Mouse (Mus musculus) intestine, embryonic 14.5 days (tissue): ENCODE data around the gene Gm20662. TPM values are rescaled to one million over a fixed set of nuclear protein-coding genes. Genes with fewer than 3 reads are reported as not detected.
"Not testable (repeated sequence)": the region's sequence is repeated elsewhere in the genome, so short reads cannot be mapped to it uniquely, and the experiment has no call there.

Experiments
- ATAC-seq: fragments of 200-750 bp; cut with Nextera tagmentation; replicated peaks from 2 replicates; pipeline ENCODE4 v1.8.0; 2017; ENCODE audit warnings: low read depth, moderate number of reproducible peaks, moderate TSS enrichment, moderate library complexity; ENCODE audit not compliant: low FRiP score, low TSS enrichment
- DNase-seq: peaks from one replicate; pipeline ENCODE4 v3.0.0-alpha.2; 2018; ENCODE audit warnings: low spot score
- H3K27ac ChIP-seq: fragments of 300-500 bp; sonication (generic); 2 replicates; pipeline ENCODE4 v1.5.1; 2014; ENCODE audit warnings: low read depth, mild to moderate bottlenecking, control low read depth
- H3K27me3 ChIP-seq: fragments of 300-500 bp; sonication (generic); replicated peaks from 2 replicates; pipeline ENCODE4 v1.6.1; 2014; ENCODE audit warnings: low read length, control low read depth; ENCODE audit not compliant: control insufficient read depth, insufficient read depth
- H3K36me3 ChIP-seq: fragments of 300-500 bp; sonication (generic); 2 replicates; pipeline ENCODE4 v1.6.1; 2014; ENCODE audit warnings: low read length, control low read depth; ENCODE audit not compliant: control insufficient read depth, insufficient read depth
- H3K4me1 ChIP-seq: fragments of 300-500 bp; sonication (generic); replicated peaks from 2 replicates; pipeline ENCODE4 v1.6.1; 2014; ENCODE audit warnings: low read length, control low read depth, mixed read lengths; ENCODE audit not compliant: control insufficient read depth, insufficient read depth
- H3K4me2 ChIP-seq: fragments of 300-500 bp; sonication (generic); 2 replicates; pipeline ENCODE4 v1.6.1; 2014; ENCODE audit warnings: low read length
- H3K4me3 ChIP-seq: fragments of 300-500 bp; sonication (generic); 2 replicates; pipeline ENCODE4 v1.5.1; 2014; ENCODE audit warnings: low read depth, low read length, control low read depth, mixed read lengths
- H3K9ac ChIP-seq: fragments of 300-500 bp; sonication (generic); 2 replicates; pipeline ENCODE4 v1.6.1; 2014; ENCODE audit warnings: mild to moderate bottlenecking, low read length
- H3K9me3 ChIP-seq: fragments of 300-500 bp; sonication (generic); 2 replicates; pipeline ENCODE4 v1.6.1; 2016; ENCODE audit warnings: low read length, control low read depth; ENCODE audit not compliant: control insufficient read depth
- WGBS: fragments of 180-500 bp; shearing (Covaris S2); extraction: QIAGEN DNeasy Blood & Tissue Kit; methylation state at CpG from one replicate; pipeline ENCODE4 v1.1.7; 2014; 5-methylcytosine and 5-hydroxymethylcytosine counted together
- polyA plus RNA-seq: library from polyadenylated mRNA; unstranded; fragments of >200 nt; fragmentation: Nextera tagmentation; extraction: Ambion mirVana; gene quantifications from 2 replicates; pipeline ENCODE4 v1.2.1, GENCODE M21; 2014

Gene Gm20662
- polyA plus RNA-seq, 1 experiment from 2014 or later: 0.42 TPM

GRCm38 (mm10) chr9:108013577-108013976 is 17.4 kb downstream of the Gm20662 start:
- H3K4me3 ChIP-seq, H3K4me1 ChIP-seq, H3K27me3 ChIP-seq, H3K27ac ChIP-seq, DNase-seq, H3K9ac ChIP-seq, H3K4me2 ChIP-seq, ATAC-seq, H3K9me3 ChIP-seq: not testable (repeated sequence)
- WGBS: 89% methylated on average over 2 of the region's 2 CpGs
- peaks cover 20% of the 10 kb centered on the region; the same call in 1 of the 2 replicates for H3K36me3 ChIP-seq

DNA sequence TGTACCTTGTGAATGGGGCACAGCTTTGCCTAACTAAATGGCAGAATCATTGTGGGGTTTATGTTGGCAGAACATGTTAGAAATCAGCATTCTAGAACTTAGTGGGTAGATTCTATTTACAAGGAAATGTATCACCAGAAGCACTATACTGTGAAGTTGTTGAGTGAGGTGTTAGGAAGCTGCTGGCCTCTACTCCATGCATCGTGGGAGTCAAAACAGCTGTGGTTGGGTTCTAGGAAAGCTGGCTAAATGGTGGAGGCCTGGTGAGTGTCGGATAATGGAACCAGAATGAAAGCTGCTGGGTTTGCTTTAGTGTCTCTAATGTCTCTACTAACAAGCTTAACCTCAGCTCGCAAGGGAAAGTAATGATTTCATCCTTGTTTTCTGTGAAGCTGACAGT is 21.0 kb downstream of the Gm20662 start:
- DNase-seq: no peak
- H3K27me3 ChIP-seq: no peaks in the 10 kb centered on the region
- no peak for ATAC-seq
- WGBS: 77% methylated on average over 3 of the region's 3 CpGs
- no peaks in the 10 kb centered on the region for H3K9me3 ChIP-seq
- H3K27ac ChIP-seq: no peak overlapping the region
- H3K4me3 ChIP-seq: no peak overlapping the region
- H3K4me1 ChIP-seq: peaks cover 4% of the 10 kb centered on the region; the same call in 1 of the 2 replicates
- peaks cover 19% of the 10 kb centered on the region; the same call in 1 of the 2 replicates for H3K36me3 ChIP-seq
- H3K4me2 ChIP-seq: no peak overlapping the region
- no peak overlapping the region for H3K9ac ChIP-seq

- DNase-seq: no peak
- WGBS: 92% methylated on average over 1 of the region's 1 CpGs
- no peaks in the 10 kb centered on the region for H3K27me3 ChIP-seq
- H3K27ac ChIP-seq: no peak overlapping the region
- peaks cover 4% of the 10 kb centered on the region; the same call in 1 of the 2 replicates for H3K4me1 ChIP-seq
- H3K4me3 ChIP-seq: no peak overlapping the region
- no peak for ATAC-seq
- H3K36me3 ChIP-seq: peaks cover 32% of the 10 kb centered on the region
- H3K9ac ChIP-seq: no peak overlapping the region
- H3K9me3 ChIP-seq: no peaks in the 10 kb centered on the region
- H3K4me2 ChIP-seq: no peak overlapping the region
These were observed 24.6 kb downstream of the Gm20662 start for GRCm38 (mm10) chr9:108020741-108021140.

- no peaks in the 10 kb centered on the region for H3K9me3 ChIP-seq
- H3K4me3 ChIP-seq: no peak overlapping the region
- 87% methylated on average over 3 of the region's 3 CpGs for WGBS
- H3K4me2 ChIP-seq: no peak overlapping the region
- no peak overlapping the region for H3K27ac ChIP-seq
- H3K36me3 ChIP-seq: peaks cover 42% of the 10 kb centered on the region
- peaks cover 4% of the 10 kb centered on the region; the same call in 1 of the 2 replicates for H3K4me1 ChIP-seq
- H3K9ac ChIP-seq: no peak overlapping the region
- DNase-seq (no peak), ATAC-seq (no peak)
- no peaks in the 10 kb centered on the region for H3K27me3 ChIP-seq
These were observed 27.1 kb downstream of the Gm20662 start for GRCm38 (mm10) chr9:108023216-108023615.

GRCm38 (mm10) chr9:108026584-108026983 is 30.4 kb downstream of the Gm20662 start:
- no peak overlapping the region for H3K9ac ChIP-seq
- no peaks in the 10 kb centered on the region for H3K9me3 ChIP-seq
- ATAC-seq (no peak), DNase-seq (no peak)
- no peak overlapping the region for H3K4me3 ChIP-seq
- no peaks in the 10 kb centered on the region for H3K27me3 ChIP-seq
- H3K4me1 ChIP-seq: no peaks in the 10 kb centered on the region
- WGBS: 93% methylated on average over 3 of the region's 3 CpGs
- H3K4me2 ChIP-seq: no peak overlapping the region
- peaks cover 45% of the 10 kb centered on the region for H3K36me3 ChIP-seq
- no peak overlapping the region for H3K27ac ChIP-seq

- Histone ChIP-seq H3K27me3 (no peaks in the 10 kb centered on the region), H3K27ac (no peak overlapping the region), H3K4me1 (no peaks in the 10 kb centered on the region), H3K4me3 (no peak overlapping the region), H3K9me3 (no peaks in the 10 kb centered on the region), H3K4me2 (no peak overlapping the region), H3K36me3 (peaks cover 57% of the 10 kb centered on the region), H3K9ac (no peak overlapping the region)
- ATAC-seq: no peak
- WGBS: 95% methylated on average over 3 of the region's 3 CpGs
- no peak for DNase-seq
These were observed 31.7 kb downstream of the Gm20662 start for GRCm38 (mm10) chr9:108027867-108028266.

DNA sequence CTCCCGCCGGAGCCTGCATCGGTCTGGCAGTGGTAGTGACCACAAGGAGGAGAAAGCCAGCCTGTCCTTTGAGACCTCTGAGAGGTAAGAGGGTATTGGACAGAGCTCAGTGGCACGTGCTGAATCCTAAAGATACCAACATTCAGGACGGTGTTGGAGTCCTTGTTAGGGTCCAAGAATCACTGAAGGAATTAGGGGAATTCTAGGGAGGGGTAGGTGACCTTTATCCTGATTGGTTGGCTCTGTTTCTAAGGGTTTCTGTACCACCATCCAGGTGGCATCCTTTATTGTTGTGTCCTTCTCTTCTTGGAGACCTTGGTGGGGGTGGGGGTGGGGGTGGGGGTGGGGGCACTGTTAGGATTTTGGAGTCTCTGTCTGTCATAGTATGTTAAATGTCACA is 36.0 kb downstream of the Gm20662 start:
- peaks cover 54% of the 10 kb centered on the region for H3K36me3 ChIP-seq
- H3K4me3 ChIP-seq: no peak overlapping the region
- DNase-seq (no peak), ATAC-seq (no peak)
- H3K4me1 ChIP-seq: no peaks in the 10 kb centered on the region
- no peak overlapping the region for H3K4me2 ChIP-seq
- H3K27ac ChIP-seq: no peak overlapping the region
- 95% methylated on average over 5 of the region's 5 CpGs for WGBS
- no peaks in the 10 kb centered on the region for H3K9me3 ChIP-seq
- H3K27me3 ChIP-seq: no peaks in the 10 kb centered on the region
- no peak overlapping the region for H3K9ac ChIP-seq

GRCm38 (mm10) chr9:108035331-108036156 is 39.4 kb downstream of the Gm20662 start:
- WGBS: 97% methylated on average over 2 of the region's 2 CpGs
- Histone ChIP-seq H3K36me3 (peaks cover 51% of the 10 kb centered on the region), H3K27me3 (no peaks in the 10 kb centered on the region), H3K9me3 (no peaks in the 10 kb centered on the region), H3K4me1 (no peaks in the 10 kb centered on the region), H3K9ac (no peak overlapping the region), H3K4me2 (no peak overlapping the region), H3K27ac (no peak overlapping the region), H3K4me3 (no peak overlapping the region)
- ATAC-seq (no peak), DNase-seq (no peak)
